Mouse (Mus musculus) kidney, postnatal 0 days (tissue): Measurements from ENCODE around the gene Wdr93. TPM values are rescaled to one million over a fixed set of nuclear protein-coding genes. Genes with fewer than 3 reads are reported as not detected.

Source experiments
- ATAC-seq: fragments of 200-750 bp; cut with Nextera tagmentation; replicated peaks from 2 replicates; pipeline ENCODE4 v1.8.0; 2017; ENCODE audit warnings: low read depth, moderate number of reproducible peaks, moderate TSS enrichment, moderate library complexity; ENCODE audit not compliant: low FRiP score
- DNase-seq: peaks from one replicate; pipeline ENCODE4 v3.0.0-alpha.2; 2016; ENCODE audit warnings: low spot score
- H3K27ac ChIP-seq: fragments of 300-500 bp; sonication (generic); 2 replicates; pipeline ENCODE4 v1.5.1; 2014; ENCODE audit warnings: mild to moderate bottlenecking
- H3K27me3 ChIP-seq: fragments of 300-500 bp; sonication (generic); 2 replicates; pipeline ENCODE4 v1.6.1; 2014; ENCODE audit warnings: low read length, mixed read lengths; ENCODE audit not compliant: insufficient read depth
- H3K36me3 ChIP-seq: fragments of 300-500 bp; sonication (generic); 2 replicates; pipeline ENCODE4 v1.6.1; 2014; ENCODE audit warnings: low read length, mixed read lengths; ENCODE audit not compliant: insufficient read depth
- H3K4me1 ChIP-seq: fragments of 300-500 bp; sonication (generic); replicated peaks from 2 replicates; pipeline ENCODE4 v1.6.1; 2014; ENCODE audit warnings: antibody characterized with exemption, low read length, mixed read lengths; ENCODE audit not compliant: insufficient read depth
- H3K4me2 ChIP-seq: fragments of 300-500 bp; sonication (generic); 2 replicates; pipeline ENCODE4 v1.6.1; 2014; ENCODE audit warnings: mild to moderate bottlenecking, low read length, moderate library complexity, mixed read lengths
- H3K4me3 ChIP-seq: fragments of 300-500 bp; sonication (generic); replicated peaks from 2 replicates; pipeline ENCODE4 v1.5.1; 2014; ENCODE audit warnings: low read depth, low read length
- H3K9ac ChIP-seq: fragments of 300-500 bp; sonication (generic); 2 replicates; pipeline ENCODE4 v1.6.1; 2014; ENCODE audit warnings: low read depth, low read length
- H3K9me3 ChIP-seq: fragments of 300-500 bp; sonication (generic); replicated peaks from 2 replicates; pipeline ENCODE4 v1.6.1; 2016; ENCODE audit warnings: low read length, inconsistent platforms, mixed read lengths
- CTCF ChIP-seq: IDR thresholded peaks from 2 replicates; pipeline ENCODE4 v1.5.1; 2016; ENCODE audit warnings: antibody characterized with exemption, low read depth, mild to moderate bottlenecking, moderate library complexity
- WGBS: fragments of 180-500 bp; shearing (Covaris S2); extraction: QIAGEN DNeasy Blood & Tissue Kit; methylation state at CpG from one replicate; pipeline ENCODE4 v1.1.7; 2014; 5-methylcytosine and 5-hydroxymethylcytosine counted together
- polyA plus RNA-seq: library from polyadenylated mRNA; unstranded; fragments of >200 nt; fragmentation: Nextera tagmentation; extraction: Ambion mirVana; gene quantifications from 2 replicates; pipeline ENCODE4 v1.2.1, GENCODE M21; 2015

Wdr93 gene
- polyA plus RNA-seq, 1 experiment from 2014 or later = 0.26 TPM

DNA sequence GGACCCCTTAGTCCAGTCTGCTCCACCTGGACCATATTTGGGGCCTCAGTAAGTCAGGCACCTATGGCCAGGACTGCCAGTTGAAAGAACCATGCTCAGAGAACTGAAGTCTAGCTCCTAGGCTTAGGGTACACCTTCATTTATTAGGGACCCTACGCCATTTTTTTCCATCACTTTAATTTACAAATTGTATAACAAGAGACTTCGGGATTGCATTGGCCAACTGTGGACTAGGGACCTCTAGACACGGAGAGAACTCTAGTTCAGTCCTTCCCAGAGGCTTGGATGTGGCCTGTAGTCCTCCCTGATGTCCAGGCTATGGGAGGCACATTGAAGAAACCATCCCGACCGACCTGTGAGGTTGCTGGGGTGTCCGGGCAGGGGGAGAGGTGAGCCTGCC is 50.7 kb downstream of the Wdr93 start, which contains the start of gene Mesp1:
Gene Mesp1, minus strand, starts transcription at position 101 of the 400 bp plus-strand sequence.
- Histone ChIP-seq H3K4me3 (peak within 1 kb of the TSS; percentile 37), H3K36me3 (no peaks in the 10 kb centered on the region), H3K27me3 (peaks cover 22% of the 10 kb centered on the region), H3K4me1 (peaks cover 12% of the 10 kb centered on the region), H3K27ac (no peak within 1 kb of the TSS), H3K4me2 (peak within 1 kb of the TSS; percentile 65), H3K9me3 (no peaks in the 10 kb centered on the region), H3K9ac (peak within 1 kb of the TSS; percentile 51)
- 74% methylated on average over 6 of the region's 6 CpGs for WGBS
- DNase-seq (no peak), ATAC-seq (no peak)
- no peak for TF ChIP-seq CTCF

GRCm38 (mm10) chr7:79798606-79799005 is 55.6 kb downstream of the Wdr93 start:
- Histone ChIP-seq H3K27ac (no peak overlapping the region), H3K4me2 (no peak overlapping the region), H3K9me3 (no peaks in the 10 kb centered on the region), H3K27me3 (no peaks in the 10 kb centered on the region), H3K9ac (no peak overlapping the region), H3K4me1 (no peaks in the 10 kb centered on the region; the same call in 1 of the 2 replicates), H3K4me3 (no peak overlapping the region), H3K36me3 (no peaks in the 10 kb centered on the region)
- no peak for ATAC-seq
- WGBS = 37% methylated on average over 5 of the region's 5 CpGs
- no peak for TF ChIP-seq CTCF
- DNase-seq = no peak

DNA sequence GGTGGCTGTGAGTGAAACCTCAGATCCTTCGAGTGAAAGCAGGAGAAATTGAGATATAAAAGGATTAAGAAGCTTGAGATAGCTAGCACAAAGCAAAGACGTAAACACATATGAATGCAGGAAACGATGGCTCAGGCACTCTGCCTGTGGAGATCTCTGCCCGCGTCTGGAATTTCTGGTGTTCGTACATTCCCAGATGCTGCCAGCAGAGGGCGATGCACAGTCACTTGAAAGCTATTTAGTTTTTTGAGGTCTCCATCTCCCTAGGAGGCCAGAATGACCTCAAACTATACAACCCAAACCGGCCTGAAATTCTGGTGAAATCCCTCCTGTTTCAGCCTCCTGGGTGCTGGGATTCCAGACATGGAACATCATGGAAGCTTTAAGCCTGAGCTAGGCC is 56.1 kb downstream of the Wdr93 start:
- peak; percentile 94 for TF ChIP-seq CTCF
- H3K9me3 ChIP-seq = no peaks in the 10 kb centered on the region
- no peak overlapping the region for H3K9ac ChIP-seq
- WGBS = 1% methylated on average over 8 of the region's 8 CpGs
- H3K27ac ChIP-seq = no peak overlapping the region
- ATAC-seq (no peak), DNase-seq (peak; percentile 89)
- no peaks in the 10 kb centered on the region for H3K36me3 ChIP-seq
- no peaks in the 10 kb centered on the region; the same call in 1 of the 2 replicates for H3K4me1 ChIP-seq
- no peaks in the 10 kb centered on the region for H3K27me3 ChIP-seq
- no peak overlapping the region for H3K4me2 ChIP-seq
- H3K4me3 ChIP-seq = no peak overlapping the region

GRCm38 (mm10) chr7:79799506-79799905 is 56.5 kb downstream of the Wdr93 start:
- Histone ChIP-seq H3K36me3 (no peaks in the 10 kb centered on the region), H3K4me2 (no peak overlapping the region), H3K4me1 (no peaks in the 10 kb centered on the region; the same call in 1 of the 2 replicates), H3K27me3 (no peaks in the 10 kb centered on the region), H3K9ac (no peak overlapping the region), H3K4me3 (no peak overlapping the region), H3K9me3 (no peaks in the 10 kb centered on the region), H3K27ac (no peak overlapping the region)
- no peak for TF ChIP-seq CTCF
- ATAC-seq = no peak
- DNase-seq = no peak
- WGBS = 72% methylated on average over 6 of the region's 6 CpGs

DNA sequence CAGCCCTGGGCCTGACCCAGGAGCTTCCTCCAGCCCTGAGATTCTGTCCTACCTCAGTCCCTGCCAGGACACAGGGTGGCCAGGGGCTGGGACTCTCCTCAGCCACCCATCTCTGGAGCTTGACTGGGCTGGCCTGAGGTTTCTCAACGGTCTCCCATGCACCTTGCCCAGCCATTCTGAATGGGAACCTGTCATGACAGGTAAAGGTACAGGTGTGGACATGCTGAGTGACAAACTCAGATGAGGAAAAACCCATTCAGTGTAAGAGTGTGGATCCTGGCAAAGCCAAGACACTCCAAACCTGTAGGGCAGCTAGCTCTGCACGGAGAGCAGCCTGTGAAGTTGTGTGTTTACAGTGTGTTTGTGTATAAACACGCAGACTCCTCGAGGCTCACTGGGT is 57.4 kb downstream of the Wdr93 start:
- no peak for DNase-seq
- no peak overlapping the region for H3K27ac ChIP-seq
- WGBS = 80% methylated on average over 4 of the region's 4 CpGs
- no peak overlapping the region for H3K9ac ChIP-seq
- no peak for ATAC-seq
- H3K27me3 ChIP-seq = no peaks in the 10 kb centered on the region
- H3K4me2 ChIP-seq = no peak overlapping the region
- no peaks in the 10 kb centered on the region for H3K36me3 ChIP-seq
- H3K9me3 ChIP-seq = no peaks in the 10 kb centered on the region
- H3K4me1 ChIP-seq = no peaks in the 10 kb centered on the region; the same call in 1 of the 2 replicates
- H3K4me3 ChIP-seq = no peak overlapping the region
- TF ChIP-seq CTCF = no peak

- 78% methylated on average over 11 of the region's 11 CpGs for WGBS
Observed at GRCm38 (mm10) chr7:79801391-79801790, 58.4 kb downstream of the Wdr93 start.

GRCm38 (mm10) chr7:79802037-79802436 is 59.1 kb downstream of the Wdr93 start:
- Histone ChIP-seq H3K27ac (no peak overlapping the region), H3K4me2 (no peak overlapping the region), H3K9me3 (no peaks in the 10 kb centered on the region), H3K36me3 (no peaks in the 10 kb centered on the region), H3K4me1 (no peaks in the 10 kb centered on the region; the same call in 1 of the 2 replicates), H3K27me3 (no peaks in the 10 kb centered on the region), H3K9ac (no peak overlapping the region), H3K4me3 (no peak overlapping the region)
- no peak for DNase-seq
- ATAC-seq = no peak
- TF ChIP-seq CTCF = no peak
- WGBS = 47% methylated on average over 5 of the region's 5 CpGs

More at GRCm38 (mm10) chr7:79801391-79801790, 58.4 kb downstream of the Wdr93 start:
- DNase-seq (no peak), ATAC-seq (no peak)
- H3K4me1 ChIP-seq = no peaks in the 10 kb centered on the region; the same call in 1 of the 2 replicates
- no peaks in the 10 kb centered on the region for H3K9me3 ChIP-seq
- no peak for TF ChIP-seq CTCF
- H3K27ac ChIP-seq = no peak overlapping the region
- H3K36me3 ChIP-seq = no peaks in the 10 kb centered on the region
- no peak overlapping the region for H3K4me3 ChIP-seq
- no peak overlapping the region for H3K4me2 ChIP-seq
- no peaks in the 10 kb centered on the region for H3K27me3 ChIP-seq
- H3K9ac ChIP-seq = no peak overlapping the region
